Mouse (Mus musculus): ENCODE measurements around the gene Hcn1. TPM values are rescaled to one million over a fixed set of nuclear protein-coding genes. Genes with fewer than 3 reads are reported as not detected.

Gene Hcn1
- total and polyA plus RNA-seq, 2 experiments from 2014 or later, result 1.1 to 5.2 TPM

DNA sequence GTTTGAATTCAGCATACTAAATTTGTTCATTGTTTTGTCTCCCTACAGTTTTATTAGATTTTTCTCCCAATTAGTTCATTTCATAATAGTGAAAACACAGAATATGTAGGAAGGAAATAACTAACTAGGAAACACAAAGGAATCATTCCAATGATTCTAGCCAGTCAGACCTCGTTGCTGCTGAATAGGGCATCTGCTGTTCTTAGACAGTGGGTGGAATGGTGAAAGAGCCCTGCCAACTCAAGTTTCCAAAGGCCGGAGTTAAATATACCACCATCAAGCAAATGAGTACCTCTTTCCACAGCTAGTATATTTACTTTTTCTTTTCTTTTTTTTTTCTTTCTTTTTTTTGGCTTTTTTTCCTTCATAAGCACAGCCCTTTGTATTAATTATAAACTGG is 55.4 kb downstream of the Hcn1 start:
- H3K27me3 ChIP-seq (ENCODE audit: insufficient read depth, low read length), result no peaks in the 10 kb centered on the region
- H3K4me2 ChIP-seq (ENCODE audit: low read depth, low read length, poor library complexity, severe bottlenecking), result no peak overlapping the region
- no peak overlapping the region for H3K4me3 ChIP-seq (ENCODE audit: low read depth, low read length)
- no peak for TF ChIP-seq CTCF (IDR thresholded peaks at IDR 0.05)
- ATAC-seq (ENCODE audit: low FRiP score) (no peak), DNase-seq (ENCODE audit: low spot score) (no peak)
- no peaks in the 10 kb centered on the region for H3K4me1 ChIP-seq (ENCODE audit: insufficient read depth, low read length)
- no peaks in the 10 kb centered on the region for H3K36me3 ChIP-seq (ENCODE audit: insufficient read depth, low read length)
- 71% methylated on average over 2 of the region's 2 CpGs for WGBS
- H3K9me3 ChIP-seq (ENCODE audit: low read length), result no peaks in the 10 kb centered on the region
- H3K9ac ChIP-seq (replicated peaks; ENCODE audit: low read length, poor library complexity, severe bottlenecking), result no peak overlapping the region
- H3K27ac ChIP-seq (ENCODE audit: low read depth, low read length), result no peak overlapping the region

DNA sequence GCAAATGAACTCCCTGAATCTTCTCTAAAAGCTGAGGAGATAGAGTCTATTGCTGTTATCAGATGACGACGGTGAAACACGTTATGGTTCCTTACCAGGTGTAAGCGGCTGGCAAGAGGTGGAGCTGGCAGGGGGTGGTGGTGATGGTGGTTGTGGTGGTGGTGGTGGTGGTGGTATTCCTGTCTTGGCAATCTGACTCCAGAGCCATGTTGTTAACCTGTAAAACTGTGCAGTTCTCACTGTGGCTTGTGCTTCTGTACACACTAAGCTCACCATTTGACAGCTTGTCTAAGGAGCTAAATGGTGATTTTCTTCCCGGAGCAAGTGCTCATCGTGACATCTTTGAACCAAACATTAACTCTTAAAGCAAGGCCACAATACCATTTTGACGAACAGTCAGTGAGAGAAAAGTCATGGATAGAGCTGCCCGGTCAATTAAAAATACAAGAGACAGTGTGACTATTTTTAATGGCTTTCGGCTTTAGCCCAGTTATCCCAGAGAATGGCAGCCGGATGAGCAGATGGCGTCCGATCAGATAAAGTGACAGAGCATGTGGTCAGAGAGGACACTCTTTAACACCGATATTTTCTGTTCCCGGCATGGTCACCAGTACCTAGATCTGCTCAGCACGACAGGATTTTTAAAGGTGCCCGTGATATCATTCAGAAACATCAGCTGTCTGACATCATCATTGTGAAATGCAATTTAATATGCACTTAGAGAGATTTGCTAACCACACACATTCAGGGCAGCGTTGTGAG is 56.5 kb downstream of the Hcn1 start:
- Histone ChIP-seq H3K36me3 (ENCODE audit: insufficient read depth, low read length) (no peaks in the 10 kb centered on the region), H3K9ac (replicated peaks; ENCODE audit: low read length, poor library complexity, severe bottlenecking) (no peak overlapping the region), H3K9me3 (ENCODE audit: low read length) (no peaks in the 10 kb centered on the region), H3K27ac (ENCODE audit: low read depth, low read length) (no peak overlapping the region), H3K4me3 (ENCODE audit: low read depth, low read length) (no peak overlapping the region), H3K4me1 (ENCODE audit: insufficient read depth, low read length) (no peaks in the 10 kb centered on the region), H3K27me3 (ENCODE audit: insufficient read depth, low read length) (no peaks in the 10 kb centered on the region), H3K4me2 (ENCODE audit: low read depth, low read length, poor library complexity, severe bottlenecking) (no peak overlapping the region)
- TF ChIP-seq CTCF (IDR thresholded peaks at IDR 0.05), result no peak
- WGBS, result 82% methylated on average over 17 of the region's 17 CpGs
- ATAC-seq (ENCODE audit: low FRiP score) (peak; percentile 47; the same call in 1 of the 2 replicates), DNase-seq (ENCODE audit: low spot score) (peak; percentile 50)

DNA sequence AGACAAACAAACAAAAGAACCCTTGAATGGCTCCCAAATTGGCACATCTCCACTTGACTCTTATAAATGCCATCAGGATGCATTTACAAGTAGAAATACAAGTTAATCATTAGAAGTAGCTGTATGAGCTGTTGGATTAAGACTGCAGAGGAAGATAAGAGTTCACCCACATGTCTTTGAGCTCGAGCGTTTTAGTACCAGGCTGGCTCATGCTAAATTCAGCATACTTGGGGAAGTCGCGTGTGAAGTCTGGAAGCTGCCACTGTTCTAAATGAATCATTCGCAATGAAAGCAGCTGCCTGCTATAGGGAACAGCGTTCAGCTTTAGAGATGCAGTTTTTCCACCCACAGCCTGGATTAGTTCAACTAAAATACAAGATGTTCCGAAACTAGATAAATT is 57.4 kb downstream of the Hcn1 start:
- ATAC-seq (ENCODE audit: low FRiP score) (no peak), DNase-seq (ENCODE audit: low spot score) (peak; percentile 11)
- Histone ChIP-seq H3K27me3 (ENCODE audit: insufficient read depth, low read length) (no peaks in the 10 kb centered on the region), H3K4me3 (ENCODE audit: low read depth, low read length) (no peak overlapping the region), H3K9me3 (ENCODE audit: low read length) (no peaks in the 10 kb centered on the region), H3K4me1 (ENCODE audit: insufficient read depth, low read length) (no peaks in the 10 kb centered on the region), H3K27ac (ENCODE audit: low read depth, low read length) (no peak overlapping the region), H3K36me3 (ENCODE audit: insufficient read depth, low read length) (no peaks in the 10 kb centered on the region), H3K4me2 (ENCODE audit: low read depth, low read length, poor library complexity, severe bottlenecking) (no peak overlapping the region), H3K9ac (replicated peaks; ENCODE audit: low read length, poor library complexity, severe bottlenecking) (no peak overlapping the region)
- TF ChIP-seq CTCF (IDR thresholded peaks at IDR 0.05), result no peak
- 61% methylated on average over 7 of the region's 7 CpGs for WGBS

DNA sequence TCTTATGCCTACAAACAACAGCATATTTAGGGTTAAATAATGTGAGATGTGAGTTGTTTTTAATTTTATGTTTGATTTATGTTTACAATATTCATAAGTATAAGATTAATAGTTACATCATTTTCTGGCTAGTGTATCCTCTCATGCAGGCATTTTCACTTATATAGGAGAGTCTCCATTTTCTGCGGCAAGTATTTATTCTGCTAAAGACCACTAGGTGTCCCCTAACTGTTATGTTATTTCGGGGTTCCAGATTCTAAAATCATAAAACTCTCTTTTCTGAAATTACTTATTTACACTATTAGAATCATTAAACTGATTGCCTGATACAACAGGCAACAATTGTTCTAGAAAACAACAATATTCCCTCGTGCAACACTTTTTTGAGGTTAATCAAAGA is 60.5 kb downstream of the Hcn1 start:
- no peaks in the 10 kb centered on the region for H3K9me3 ChIP-seq (ENCODE audit: low read length)
- no peaks in the 10 kb centered on the region for H3K27me3 ChIP-seq (ENCODE audit: insufficient read depth, low read length)
- ATAC-seq (ENCODE audit: low FRiP score) (no peak), DNase-seq (ENCODE audit: low spot score) (no peak)
- H3K27ac ChIP-seq (ENCODE audit: low read depth, low read length), result no peak overlapping the region
- H3K4me1 ChIP-seq (ENCODE audit: insufficient read depth, low read length), result no peaks in the 10 kb centered on the region
- no peak overlapping the region for H3K4me3 ChIP-seq (ENCODE audit: low read depth, low read length)
- no peak overlapping the region for H3K4me2 ChIP-seq (ENCODE audit: low read depth, low read length, poor library complexity, severe bottlenecking)
- TF ChIP-seq CTCF (IDR thresholded peaks at IDR 0.05), result peak; percentile 43
- no peak overlapping the region for H3K9ac ChIP-seq (replicated peaks; ENCODE audit: low read length, poor library complexity, severe bottlenecking)
- 74% methylated on average over 3 of the region's 3 CpGs for WGBS
- H3K36me3 ChIP-seq (ENCODE audit: insufficient read depth, low read length), result no peaks in the 10 kb centered on the region

DNA sequence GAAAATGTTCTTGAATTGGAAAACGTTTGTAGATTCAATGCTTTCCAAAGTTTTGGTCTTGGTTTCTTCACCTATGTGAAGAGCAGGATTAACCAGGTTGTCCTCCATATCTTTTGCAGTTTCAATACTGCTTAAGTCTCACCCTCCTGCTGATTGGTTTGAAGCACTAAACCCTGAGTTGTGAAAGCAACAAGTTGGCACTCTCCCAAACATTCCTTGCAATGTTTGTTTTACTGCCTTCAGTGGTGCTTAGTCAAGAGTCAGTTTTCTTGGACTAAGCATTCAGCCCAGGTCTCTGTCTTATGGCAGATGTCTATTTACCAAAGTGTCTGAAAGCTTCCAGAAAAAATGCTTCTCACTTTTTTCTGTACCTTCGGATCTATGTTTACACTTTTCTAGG is 67.2 kb downstream of the Hcn1 start:
- no peak for ATAC-seq (ENCODE audit: low FRiP score)
- WGBS, result 62% methylated on average over 2 of the region's 2 CpGs

DNA sequence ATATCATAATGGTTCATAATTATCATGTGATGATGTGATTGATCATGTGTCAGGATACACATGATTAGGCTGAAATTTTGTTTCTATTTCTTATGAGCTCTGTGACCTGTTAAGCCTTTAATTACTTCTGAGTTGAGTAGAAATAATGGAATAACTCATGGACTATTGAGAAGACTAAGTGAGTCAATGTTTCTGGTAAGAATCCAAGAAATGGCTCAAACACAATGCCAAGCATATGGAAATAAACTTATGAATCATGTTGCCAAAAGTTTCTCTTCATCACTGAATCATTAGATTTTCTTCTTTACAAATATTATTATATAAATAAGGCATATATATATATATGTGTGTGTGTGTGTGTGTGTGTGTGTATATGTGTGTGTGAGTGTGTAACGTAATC is 69.7 kb downstream of the Hcn1 start:
- 95% methylated on average over 1 of the region's 1 CpGs for WGBS
- ATAC-seq (ENCODE audit: low FRiP score) (no peak), DNase-seq (ENCODE audit: low spot score) (no peak)
- no peak for TF ChIP-seq CTCF (IDR thresholded peaks at IDR 0.05)
- Histone ChIP-seq H3K36me3 (ENCODE audit: insufficient read depth, low read length) (no peaks in the 10 kb centered on the region), H3K27me3 (ENCODE audit: insufficient read depth, low read length) (no peaks in the 10 kb centered on the region), H3K4me1 (ENCODE audit: insufficient read depth, low read length) (no peaks in the 10 kb centered on the region), H3K4me2 (ENCODE audit: low read depth, low read length, poor library complexity, severe bottlenecking) (no peak overlapping the region), H3K9me3 (ENCODE audit: low read length) (no peaks in the 10 kb centered on the region), H3K9ac (replicated peaks; ENCODE audit: low read length, poor library complexity, severe bottlenecking) (no peak overlapping the region), H3K4me3 (ENCODE audit: low read depth, low read length) (no peak overlapping the region), H3K27ac (ENCODE audit: low read depth, low read length) (no peak overlapping the region)

More for the DNA sequence above, 67.2 kb downstream of the Hcn1 start:
- no peaks in the 10 kb centered on the region for H3K4me1 ChIP-seq (ENCODE audit: insufficient read depth, low read length)
- H3K27me3 ChIP-seq (ENCODE audit: insufficient read depth, low read length), result no peaks in the 10 kb centered on the region
- H3K9ac ChIP-seq (replicated peaks; ENCODE audit: low read length, poor library complexity, severe bottlenecking), result no peak overlapping the region
- no peak overlapping the region for H3K27ac ChIP-seq (ENCODE audit: low read depth, low read length)
- no peaks in the 10 kb centered on the region for H3K36me3 ChIP-seq (ENCODE audit: insufficient read depth, low read length)
- H3K9me3 ChIP-seq (ENCODE audit: low read length), result no peaks in the 10 kb centered on the region
- no peak for TF ChIP-seq CTCF (IDR thresholded peaks at IDR 0.05)
- no peak for DNase-seq (ENCODE audit: low spot score)
- H3K4me3 ChIP-seq (ENCODE audit: low read depth, low read length), result no peak overlapping the region
- H3K4me2 ChIP-seq (ENCODE audit: low read depth, low read length, poor library complexity, severe bottlenecking), result no peak overlapping the region

Data from midbrain, postnatal 0 days (tissue).